Mouse (Mus musculus): ENCODE data around the gene Lgals2. TPM values are rescaled to one million over a fixed set of nuclear protein-coding genes. Genes with fewer than 3 reads are reported as not detected.

Gene Lgals2
- polyA plus RNA-seq, 1 experiment from 2014 or later: 0.31 TPM

- no peaks in the 10 kb centered on the region for H3K9me3 ChIP-seq
- H3K36me3 ChIP-seq (replicated peaks): no peaks in the 10 kb centered on the region
- H3K4me1 ChIP-seq: peaks cover 25% of the 10 kb centered on the region
- no peak for ATAC-seq (replicated peaks)
- H3K4me3 ChIP-seq: peak within 1 kb of the TSS; percentile 42
- H3K27ac ChIP-seq: no peak within 1 kb of the TSS
- H3K4me2 ChIP-seq: peak within 1 kb of the TSS; percentile 68
- peaks cover 36% of the 10 kb centered on the region for H3K27me3 ChIP-seq (replicated peaks)
- under 1% methylated on average over 67 of the region's 70 CpGs for WGBS
- H3K9ac ChIP-seq: peak within 1 kb of the TSS; percentile 36
Observed at GRCm38 (mm10) chr15:78802776-78803391, 52.4 kb downstream of the Lgals2 start, which contains the start of gene Card10. TSS of gene Card10 (minus strand) at chr15:78803042.

- Histone ChIP-seq H3K4me3 (peak overlapping the region; percentile 42), H3K9ac (peak overlapping the region; percentile 36), H3K9me3 (no peaks in the 10 kb centered on the region), H3K4me1 (peaks cover 25% of the 10 kb centered on the region), H3K36me3 (replicated peaks) (no peaks in the 10 kb centered on the region), H3K4me2 (peak overlapping the region; percentile 68), H3K27ac (no peak overlapping the region), H3K27me3 (replicated peaks) (peaks cover 36% of the 10 kb centered on the region)
- WGBS: 4% methylated on average over 67 of the region's 67 CpGs
- no peak for ATAC-seq (replicated peaks)
Observed at GRCm38 (mm10) chr15:78801971-78802741, 53.2 kb downstream of the Lgals2 start.

- Histone ChIP-seq H3K36me3 (replicated peaks) (no peaks in the 10 kb centered on the region), H3K27ac (no peak overlapping the region), H3K27me3 (replicated peaks) (peaks cover 36% of the 10 kb centered on the region), H3K4me2 (peak overlapping the region; percentile 68; the same call in 1 of the 2 replicates), H3K9ac (0 out of 2 replicates have a peak overlapping the region, but pooled peaks have one; percentile 36), H3K9me3 (no peaks in the 10 kb centered on the region), H3K4me3 (peak overlapping the region; percentile 42; the same call in 1 of the 2 replicates), H3K4me1 (peaks cover 25% of the 10 kb centered on the region)
- WGBS: 78% methylated on average over 9 of the region's 9 CpGs
- no peak for ATAC-seq (replicated peaks)
Observed at GRCm38 (mm10) chr15:78801571-78801970, 53.8 kb downstream of the Lgals2 start.

Small RNAs within 50 kb of the gene (microRNA-seq; reads per million reads assigned to microRNA genes)
- 0.92 reads per million for gene Mir6955

Other genes with a start within 250 kb of the Lgals2 start
- gene Elfn2, start 136.8 kb downstream of the Lgals2 start, polyA plus RNA-seq (2015; fragmentation: Nextera tagmentation; extraction: Ambion mirVana): 10.1 and 11.1 TPM in 2 replicates
- 27.1 and 30.1 TPM in 2 replicates for gene Mfng, start 82.1 kb downstream of the Lgals2 start, polyA plus RNA-seq (2015; fragmentation: Nextera tagmentation; extraction: Ambion mirVana)
- gene Card10, start 52.5 kb downstream of the Lgals2 start, polyA plus RNA-seq (2015; fragmentation: Nextera tagmentation; extraction: Ambion mirVana): 2.1 and 2.3 TPM in 2 replicates
- 13.1 and 15.7 TPM in 2 replicates for gene Cdc42ep1, start 12.9 kb downstream of the Lgals2 start, polyA plus RNA-seq (2015; fragmentation: Nextera tagmentation; extraction: Ambion mirVana)
- gene Gga1, start 21.7 kb upstream of the Lgals2 start, polyA plus RNA-seq (2015; fragmentation: Nextera tagmentation; extraction: Ambion mirVana): 50.7 and 50.8 TPM in 2 replicates
- not detected in 2 replicates for gene Gm49510, start 44.1 kb upstream of the Lgals2 start, polyA plus RNA-seq (2015; fragmentation: Nextera tagmentation; extraction: Ambion mirVana)
- gene Sh3bp1, start 44.2 kb upstream of the Lgals2 start, polyA plus RNA-seq (2015; fragmentation: Nextera tagmentation; extraction: Ambion mirVana): 3.6 and 4.2 TPM in 2 replicates
- 112 and 125 TPM in 2 replicates for gene Pdxp, start 58.4 kb upstream of the Lgals2 start, polyA plus RNA-seq (2015; fragmentation: Nextera tagmentation; extraction: Ambion mirVana)
- 80.4 and 93.5 TPM in 2 replicates for gene Lgals1, start 71.2 kb upstream of the Lgals2 start, polyA plus RNA-seq (2015; fragmentation: Nextera tagmentation; extraction: Ambion mirVana)
- gene Nol12, start 79.4 kb upstream of the Lgals2 start, polyA plus RNA-seq (2015; fragmentation: Nextera tagmentation; extraction: Ambion mirVana): 62.5 and 65.8 TPM in 2 replicates
- gene Triobp, start 92.2 kb upstream of the Lgals2 start, polyA plus RNA-seq (2015; fragmentation: Nextera tagmentation; extraction: Ambion mirVana): 51.7 and 55.5 TPM in 2 replicates
- gene H1f0, start 172.9 kb upstream of the Lgals2 start, polyA plus RNA-seq (2015; fragmentation: Nextera tagmentation; extraction: Ambion mirVana): 183 and 198 TPM in 2 replicates
- not detected in 2 replicates for gene Galr3, start 186.4 kb upstream of the Lgals2 start, polyA plus RNA-seq (2015; fragmentation: Nextera tagmentation; extraction: Ambion mirVana)
- 61.0 and 64.3 TPM in 2 replicates for gene Ankrd54, start 207.4 kb upstream of the Lgals2 start, polyA plus RNA-seq (2015; fragmentation: Nextera tagmentation; extraction: Ambion mirVana)
- 165 and 167 TPM in 2 replicates for gene Eif3l, start 219.7 kb upstream of the Lgals2 start, polyA plus RNA-seq (2015; fragmentation: Nextera tagmentation; extraction: Ambion mirVana)

Data from midbrain, embryonic 15.5 days (tissue).